Mouse (Mus musculus): ENCODE data around the gene Vmn2r83. TPM values are rescaled to one million over a fixed set of nuclear protein-coding genes. Genes with fewer than 3 reads are reported as not detected.

Gene Vmn2r83
- polyA plus RNA-seq, 1 experiment from 2014 or later = not detected

- no peaks in the 10 kb centered on the region for H3K27me3 ChIP-seq (replicated peaks)
- H3K4me1 ChIP-seq = peaks cover 4% of the 10 kb centered on the region; the same call in 1 of the 2 replicates
- 56% methylated on average over 4 of the region's 4 CpGs for WGBS
- no peak for ATAC-seq (ENCODE audit: insufficient read depth, low FRiP score, low read depth)
- H3K4me3 ChIP-seq (replicated peaks) = no peak overlapping the region
- no peak overlapping the region for H3K9ac ChIP-seq
- no peak overlapping the region; the same call in 1 of the 2 replicates for H3K27ac ChIP-seq
- no peaks in the 10 kb centered on the region for H3K9me3 ChIP-seq
- H3K36me3 ChIP-seq = peaks cover 41% of the 10 kb centered on the region
- H3K4me2 ChIP-seq = no peak overlapping the region
Measured at GRCm38 (mm10) chr10:79538873-79539272, 70.3 kb downstream of the Vmn2r83 start.

- no peak for ATAC-seq (ENCODE audit: insufficient read depth, low FRiP score, low read depth)
- Histone ChIP-seq H3K27me3 (replicated peaks) (no peaks in the 10 kb centered on the region), H3K9ac (no peak overlapping the region), H3K4me1 (no peaks in the 10 kb centered on the region), H3K4me2 (no peak overlapping the region), H3K9me3 (no peaks in the 10 kb centered on the region), H3K27ac (no peak overlapping the region), H3K36me3 (peaks cover 47% of the 10 kb centered on the region), H3K4me3 (replicated peaks) (no peak overlapping the region)
- WGBS = 91% methylated on average over 16 of the region's 16 CpGs
Measured at GRCm38 (mm10) chr10:79539701-79540495, 71.4 kb downstream of the Vmn2r83 start.

GRCm38 (mm10) chr10:79540746-79541145, 72.2 kb downstream of the Vmn2r83 start:
- no peaks in the 10 kb centered on the region for H3K4me1 ChIP-seq
- no peak overlapping the region for H3K4me3 ChIP-seq (replicated peaks)
- no peak overlapping the region for H3K9ac ChIP-seq
- no peak overlapping the region for H3K27ac ChIP-seq
- H3K9me3 ChIP-seq = no peaks in the 10 kb centered on the region
- ATAC-seq (ENCODE audit: insufficient read depth, low FRiP score, low read depth) = no peak
- H3K4me2 ChIP-seq = no peak overlapping the region
- 92% methylated on average over 11 of the region's 11 CpGs for WGBS
- H3K27me3 ChIP-seq (replicated peaks) = no peaks in the 10 kb centered on the region
- peaks cover 53% of the 10 kb centered on the region for H3K36me3 ChIP-seq

GRCm38 (mm10) chr10:79541522-79541921, 73.0 kb downstream of the Vmn2r83 start:
- no peaks in the 10 kb centered on the region for H3K9me3 ChIP-seq
- H3K36me3 ChIP-seq = peaks cover 57% of the 10 kb centered on the region
- no peak for ATAC-seq (ENCODE audit: insufficient read depth, low FRiP score, low read depth)
- no peaks in the 10 kb centered on the region for H3K4me1 ChIP-seq
- no peak overlapping the region for H3K4me2 ChIP-seq
- 90% methylated on average over 15 of the region's 15 CpGs for WGBS
- no peak overlapping the region for H3K27ac ChIP-seq
- no peaks in the 10 kb centered on the region for H3K27me3 ChIP-seq (replicated peaks)
- no peak overlapping the region for H3K9ac ChIP-seq
- no peak overlapping the region for H3K4me3 ChIP-seq (replicated peaks)

GRCm38 (mm10) chr10:79542171-79542570, 73.6 kb downstream of the Vmn2r83 start:
- Histone ChIP-seq H3K9me3 (no peaks in the 10 kb centered on the region), H3K4me3 (replicated peaks) (no peak overlapping the region), H3K27ac (no peak overlapping the region), H3K9ac (no peak overlapping the region), H3K4me1 (no peaks in the 10 kb centered on the region), H3K36me3 (peaks cover 63% of the 10 kb centered on the region), H3K27me3 (replicated peaks) (no peaks in the 10 kb centered on the region), H3K4me2 (no peak overlapping the region)
- 91% methylated on average over 11 of the region's 11 CpGs for WGBS
- no peak for ATAC-seq (ENCODE audit: insufficient read depth, low FRiP score, low read depth)

Small RNA genes within 50 kb of the gene (microRNA-seq; reads per million reads assigned to microRNA genes)
- 0.77 reads per million for gene Mir6909

Other genes with a start within 250 kb of the Vmn2r83 start
- gene Vmn2r81, start 221.0 kb upstream of the Vmn2r83 start, polyA plus RNA-seq (2015; fragmentation: Nextera tagmentation; extraction: Ambion mirVana) = not detected in 2 replicates
- gene Vmn2r82, start 112.2 kb upstream of the Vmn2r83 start, polyA plus RNA-seq (2015; fragmentation: Nextera tagmentation; extraction: Ambion mirVana) = not detected in 2 replicates
- gene Plpp2, start 65.1 kb downstream of the Vmn2r83 start, polyA plus RNA-seq (2015; fragmentation: Nextera tagmentation; extraction: Ambion mirVana) = 69.7 and 70.6 TPM in 2 replicates
- 49.2 and 50.1 TPM in 2 replicates for gene Mier2, start 86.5 kb downstream of the Vmn2r83 start, polyA plus RNA-seq (2015; fragmentation: Nextera tagmentation; extraction: Ambion mirVana)
- gene Theg, start 118.6 kb downstream of the Vmn2r83 start, polyA plus RNA-seq (2015; fragmentation: Nextera tagmentation; extraction: Ambion mirVana) = not detected in 2 replicates
- 0.08 and 0.14 TPM in 2 replicates for gene C2cd4c, start 145.3 kb downstream of the Vmn2r83 start, polyA plus RNA-seq (2015; fragmentation: Nextera tagmentation; extraction: Ambion mirVana)
- 9.1 and 10.6 TPM in 2 replicates for gene Shc2, start 169.2 kb downstream of the Vmn2r83 start, polyA plus RNA-seq (2015; fragmentation: Nextera tagmentation; extraction: Ambion mirVana)
- gene Odf3l2, start 177.0 kb downstream of the Vmn2r83 start, polyA plus RNA-seq (2015; fragmentation: Nextera tagmentation; extraction: Ambion mirVana) = not detected in 2 replicates
- gene Madcam1, start 195.8 kb downstream of the Vmn2r83 start, polyA plus RNA-seq (2015; fragmentation: Nextera tagmentation; extraction: Ambion mirVana) = 36.4 and 41.1 TPM in 2 replicates
- gene Tpgs1, start 200.6 kb downstream of the Vmn2r83 start, polyA plus RNA-seq (2015; fragmentation: Nextera tagmentation; extraction: Ambion mirVana) = 58.2 and 59.3 TPM in 2 replicates
- 107 and 108 TPM in 2 replicates for gene Cdc34, start 213.5 kb downstream of the Vmn2r83 start, polyA plus RNA-seq (2015; fragmentation: Nextera tagmentation; extraction: Ambion mirVana)
- 0.40 and 0.57 TPM in 2 replicates for gene Gzmm, start 220.3 kb downstream of the Vmn2r83 start, polyA plus RNA-seq (2015; fragmentation: Nextera tagmentation; extraction: Ambion mirVana)
- gene Bsg, start 235.8 kb downstream of the Vmn2r83 start, polyA plus RNA-seq (2015; fragmentation: Nextera tagmentation; extraction: Ambion mirVana) = 1,050 and 1,128 TPM in 2 replicates
- 0.08 and 0.14 TPM in 2 replicates for gene Hcn2, start 247.9 kb downstream of the Vmn2r83 start, polyA plus RNA-seq (2015; fragmentation: Nextera tagmentation; extraction: Ambion mirVana)

Data from stomach, embryonic 15.5 days (tissue).